Mouse (Mus musculus) neural tube, embryonic 15.5 days (tissue): ENCODE results near the gene Vnn1. TPM values are rescaled to one million over a fixed set of nuclear protein-coding genes. Genes with fewer than 3 reads are reported as not detected.

ENCODE experiments used
- ATAC-seq: fragments of 200-750 bp; cut with Nextera tagmentation; 2 replicates; pipeline ENCODE4 v1.8.0; 2017; ENCODE audit warnings: mild to moderate bottlenecking, moderate TSS enrichment, moderate library complexity; ENCODE audit not compliant: low FRiP score
- H3K27ac ChIP-seq: fragments of 300-500 bp; sonication (generic); replicated peaks from 2 replicates; pipeline ENCODE4 v1.5.1; 2015; ENCODE audit warnings: mild to moderate bottlenecking, inconsistent platforms
- H3K27me3 ChIP-seq: fragments of 300-500 bp; sonication (generic); replicated peaks from 2 replicates; pipeline ENCODE4 v1.6.1; 2015; ENCODE audit warnings: inconsistent platforms
- H3K36me3 ChIP-seq: fragments of 300-500 bp; sonication (generic); 2 replicates; pipeline ENCODE4 v1.6.1; 2015; ENCODE audit warnings: inconsistent platforms
- H3K4me1 ChIP-seq: fragments of 300-500 bp; sonication (generic); 2 replicates; pipeline ENCODE4 v1.6.1; 2015; ENCODE audit warnings: inconsistent platforms
- H3K4me2 ChIP-seq: fragments of 300-500 bp; sonication (generic); 2 replicates; pipeline ENCODE4 v1.6.1; 2015; ENCODE audit warnings: inconsistent platforms, mild to moderate bottlenecking, moderate library complexity
- H3K4me3 ChIP-seq: fragments of 300-500 bp; sonication (generic); replicated peaks from 2 replicates; pipeline ENCODE4 v1.5.1; 2015; ENCODE audit warnings: mild to moderate bottlenecking, inconsistent platforms
- H3K9ac ChIP-seq: fragments of 300-500 bp; sonication (generic); replicated peaks from 2 replicates; pipeline ENCODE4 v1.6.1; 2015; ENCODE audit warnings: mild to moderate bottlenecking, inconsistent platforms
- H3K9me3 ChIP-seq: fragments of 300-500 bp; sonication (generic); replicated peaks from 2 replicates; pipeline ENCODE4 v1.6.1; 2016; ENCODE audit warnings: inconsistent platforms
- WGBS: fragments of 180-500 bp; shearing (Covaris S2); methylation state at CpG from one replicate; pipeline ENCODE4 v1.1.7; 2015; ENCODE audit warnings: mixed read lengths; 5-methylcytosine and 5-hydroxymethylcytosine counted together
- polyA plus RNA-seq: library from polyadenylated mRNA; unstranded; fragments of >200 nt; fragmentation: Nextera tagmentation; extraction: Ambion mirVana; gene quantifications from 2 replicates; pipeline ENCODE4 v1.2.1, GENCODE M21; 2015

Gene Vnn1
- 0.32 and 0.61 TPM in 2 replicates for polyA plus RNA-seq

DNA sequence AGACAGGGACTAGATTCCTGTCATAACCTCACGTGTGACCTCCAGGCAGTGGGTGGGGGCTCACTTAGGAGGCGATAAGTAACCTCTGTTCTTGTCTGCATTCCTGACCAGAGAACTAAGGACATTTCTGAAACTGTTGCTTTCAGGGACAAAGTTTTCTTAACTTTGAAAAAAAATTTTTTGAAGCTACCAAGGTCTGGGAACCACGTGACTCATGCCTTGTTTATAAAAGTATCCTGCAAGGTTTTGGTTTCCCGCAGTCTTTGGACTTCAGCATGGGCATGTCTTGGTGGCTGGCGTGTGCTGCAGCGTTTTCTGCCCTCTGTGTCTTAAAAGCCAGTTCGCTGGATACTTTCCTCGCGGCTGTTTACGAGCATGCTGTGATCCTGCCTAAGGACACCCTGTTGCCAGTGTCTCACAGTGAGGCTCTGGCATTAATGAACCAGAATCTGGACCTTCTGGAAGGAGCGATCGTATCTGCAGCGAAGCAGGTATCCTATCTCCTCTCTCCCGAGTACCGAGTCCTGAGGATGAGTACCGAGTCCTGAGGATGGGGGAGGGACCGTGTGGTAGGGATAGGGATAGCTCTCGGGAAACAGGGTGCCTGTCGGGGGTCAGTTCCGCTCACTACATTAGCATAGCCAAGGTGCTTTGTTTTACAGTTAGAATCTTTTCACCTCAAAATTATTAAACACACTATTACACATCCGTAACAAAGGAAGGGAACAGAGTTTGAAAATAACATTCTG, at the start of gene Vnn1:
Gene Vnn1 (plus strand): TSS at position 88 of the 749 bp plus-strand sequence.
- H3K27ac ChIP-seq, result no peak within 1 kb of the TSS
- no peaks in the 10 kb centered on the region for H3K9me3 ChIP-seq
- no peaks in the 10 kb centered on the region for H3K36me3 ChIP-seq
- WGBS, result 35% methylated on average over 21 of the region's 21 CpGs
- peak within 1 kb of the TSS; percentile 51 for H3K4me2 ChIP-seq
- H3K9ac ChIP-seq, result no peak within 1 kb of the TSS
- no peaks in the 10 kb centered on the region for H3K4me1 ChIP-seq
- no peaks in the 10 kb centered on the region for H3K27me3 ChIP-seq
- no peak for ATAC-seq
- peak within 1 kb of the TSS; percentile 22 for H3K4me3 ChIP-seq

DNA sequence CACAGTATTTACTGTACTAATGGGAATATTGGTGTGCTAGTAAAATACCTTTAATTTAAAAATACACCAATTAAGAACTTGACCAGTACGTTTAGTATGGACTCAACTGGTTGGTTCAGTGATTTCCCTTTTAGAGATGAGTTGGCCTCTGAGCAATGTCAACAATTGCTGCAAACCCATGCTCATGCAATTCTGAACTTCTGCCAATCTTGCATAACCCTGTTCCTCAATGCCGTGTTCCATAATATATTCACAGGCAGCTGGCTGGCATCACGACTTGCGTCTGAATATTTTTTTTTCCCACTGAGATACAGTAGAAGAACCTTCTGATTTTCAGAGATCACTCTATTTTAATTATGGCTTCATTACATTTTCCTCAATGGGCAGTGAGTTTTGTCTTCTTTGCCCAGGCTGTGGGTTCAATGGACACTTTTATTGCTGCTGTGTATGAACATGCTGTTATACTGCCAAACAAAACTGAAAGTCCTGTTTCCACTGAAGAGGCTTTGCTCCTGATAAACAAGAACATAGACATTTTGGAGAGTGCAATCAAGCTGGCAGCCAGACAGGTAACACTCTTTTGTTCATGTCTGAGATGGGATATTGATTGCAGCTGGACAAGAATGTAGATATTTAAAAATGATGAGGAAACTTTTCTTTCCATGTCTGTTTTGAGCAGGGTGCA, 43.1 kb upstream of the Vnn1 start, which contains the start of gene Vnn3:
Gene Vnn3 (plus strand): TSS at position 235 of the 685 bp plus-strand sequence.
- Histone ChIP-seq H3K9me3 (no peaks in the 10 kb centered on the region), H3K27ac (no peak within 1 kb of the TSS), H3K9ac (no peak within 1 kb of the TSS), H3K27me3 (no peaks in the 10 kb centered on the region), H3K4me2 (no peak within 1 kb of the TSS), H3K36me3 (no peaks in the 10 kb centered on the region), H3K4me3 (no peak within 1 kb of the TSS), H3K4me1 (no peaks in the 10 kb centered on the region)
- WGBS, result 88% methylated on average over 4 of the region's 4 CpGs
- ATAC-seq, result no peak

DNA sequence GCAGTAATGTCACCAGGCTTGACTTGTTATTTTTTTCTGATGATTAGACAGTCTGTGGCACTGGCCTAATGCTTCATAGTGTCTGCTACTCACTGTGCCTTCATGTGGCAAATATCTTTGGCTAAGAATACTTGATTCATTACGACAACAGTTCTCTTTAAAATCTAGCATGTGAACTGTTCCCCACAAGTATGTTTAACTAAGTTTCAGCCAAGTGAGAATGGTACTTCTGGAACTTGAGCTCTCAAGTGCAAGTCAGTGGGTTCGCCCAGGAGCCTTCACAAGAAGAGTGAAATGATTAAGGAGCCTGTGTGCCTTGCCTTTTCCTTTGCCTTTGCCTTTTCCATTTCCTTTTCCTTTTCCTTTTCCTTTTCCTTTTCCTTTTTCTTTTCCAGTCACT, 42.4 kb upstream of the Vnn1 start:
- 88% methylated on average over 2 of the region's 2 CpGs for WGBS
- Histone ChIP-seq H3K36me3 (no peaks in the 10 kb centered on the region), H3K27ac (no peak overlapping the region), H3K9me3 (no peaks in the 10 kb centered on the region), H3K4me2 (no peak overlapping the region), H3K4me3 (no peak overlapping the region), H3K27me3 (no peaks in the 10 kb centered on the region), H3K9ac (no peak overlapping the region), H3K4me1 (no peaks in the 10 kb centered on the region)
- no peak for ATAC-seq

DNA sequence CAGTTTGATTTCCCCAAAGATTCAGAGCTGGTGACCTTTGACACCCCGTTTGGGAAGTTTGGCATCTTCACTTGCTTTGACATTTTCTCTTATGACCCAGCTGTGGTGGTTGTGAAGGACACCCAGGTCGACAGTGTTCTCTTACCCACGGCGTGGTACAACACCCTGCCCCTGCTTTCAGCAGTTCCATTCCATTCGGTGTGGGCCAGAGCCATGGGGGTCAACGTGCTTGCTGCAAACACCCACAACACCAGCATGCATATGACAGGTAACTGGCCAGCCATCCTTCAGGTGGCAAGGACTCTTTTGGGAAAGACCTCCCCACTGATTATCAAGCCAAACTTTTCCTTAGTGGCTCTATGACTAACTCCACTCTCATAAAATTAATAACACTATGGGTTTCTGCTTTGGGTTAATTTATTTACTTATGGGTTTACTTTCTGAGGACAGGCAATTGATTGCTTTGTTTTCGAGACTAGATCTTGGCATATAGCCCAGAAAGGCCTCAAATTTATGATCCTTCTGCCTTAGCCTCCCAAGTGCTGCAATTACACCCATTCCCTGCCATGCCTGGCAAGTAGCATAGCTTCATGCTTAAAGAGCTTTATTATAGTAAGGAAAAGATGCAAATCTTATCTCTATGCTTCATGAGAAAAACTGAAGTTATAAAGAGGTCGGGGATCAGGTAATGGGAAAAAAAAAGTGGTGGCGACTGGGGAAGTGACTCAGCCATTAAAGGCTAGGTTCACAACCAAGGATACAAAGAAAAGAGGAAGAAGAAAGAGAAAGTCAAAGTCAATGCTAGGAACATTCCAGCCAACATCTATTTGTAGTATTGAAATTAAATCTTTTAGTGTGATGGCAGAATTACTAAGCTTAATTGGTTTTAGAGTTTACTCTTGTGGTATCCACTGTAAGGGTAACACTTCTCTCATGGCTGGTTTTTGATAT, 29.9 kb upstream of the Vnn1 start:
- Histone ChIP-seq H3K9me3 (no peaks in the 10 kb centered on the region), H3K4me2 (no peak overlapping the region), H3K9ac (no peak overlapping the region), H3K27ac (no peak overlapping the region), H3K36me3 (no peaks in the 10 kb centered on the region), H3K4me3 (no peak overlapping the region), H3K27me3 (no peaks in the 10 kb centered on the region), H3K4me1 (no peaks in the 10 kb centered on the region)
- no peak; the same call in 1 of the 2 replicates for ATAC-seq
- 62% methylated on average over 9 of the region's 9 CpGs for WGBS

DNA sequence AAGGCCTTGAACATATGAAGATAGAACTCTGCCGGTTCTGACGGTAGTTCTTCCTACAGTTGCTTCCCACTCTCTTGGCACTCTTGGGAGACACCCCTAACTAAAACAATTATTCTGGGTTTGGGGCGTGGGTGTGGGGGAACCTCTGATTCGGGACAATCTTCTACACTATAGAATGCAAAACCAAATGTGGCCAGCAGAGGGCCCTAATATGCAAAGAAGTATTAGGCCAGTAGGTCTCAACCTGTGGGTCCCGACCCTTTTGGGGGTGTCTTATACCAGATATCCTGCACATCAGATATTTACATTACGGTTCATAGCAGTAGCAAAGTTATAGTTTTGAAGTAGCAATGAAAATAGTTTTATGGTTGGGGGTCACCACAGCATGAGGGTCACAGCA, 13.8 kb upstream of the Vnn1 start:
- Histone ChIP-seq H3K4me1 (no peaks in the 10 kb centered on the region), H3K4me3 (no peak overlapping the region), H3K4me2 (no peak overlapping the region), H3K36me3 (no peaks in the 10 kb centered on the region), H3K9ac (no peak overlapping the region), H3K27ac (no peak overlapping the region), H3K9me3 (no peaks in the 10 kb centered on the region), H3K27me3 (no peaks in the 10 kb centered on the region)
- ATAC-seq, result no peak
- 91% methylated on average over 6 of the region's 6 CpGs for WGBS

DNA sequence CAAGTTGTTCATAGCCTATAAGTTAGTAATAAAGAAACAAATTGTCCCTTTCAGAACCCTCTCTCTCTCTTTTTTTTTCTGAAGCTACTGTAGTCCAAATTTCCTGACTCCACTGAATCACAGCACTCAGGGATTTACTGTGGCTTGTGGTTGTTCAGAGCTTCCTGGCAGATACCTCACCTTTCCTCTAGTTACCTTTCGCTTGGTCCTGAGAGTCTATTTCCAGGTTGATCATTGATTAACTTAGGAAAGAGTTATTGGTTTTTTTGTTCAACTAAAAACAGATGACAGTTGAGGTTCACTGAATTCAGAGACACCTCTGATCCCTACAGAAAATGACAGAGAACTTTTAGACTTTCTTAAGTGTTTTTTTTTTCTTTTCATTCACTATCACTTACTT, 9.6 kb upstream of the Vnn1 start:
- H3K9me3 ChIP-seq, result no peaks in the 10 kb centered on the region
- H3K27ac ChIP-seq, result no peak overlapping the region
- no peak for ATAC-seq
- H3K4me2 ChIP-seq, result no peak overlapping the region
- no peaks in the 10 kb centered on the region for H3K4me1 ChIP-seq
- H3K36me3 ChIP-seq, result no peaks in the 10 kb centered on the region
- no peaks in the 10 kb centered on the region for H3K27me3 ChIP-seq
- H3K4me3 ChIP-seq, result no peak overlapping the region
- H3K9ac ChIP-seq, result no peak overlapping the region
- 85% methylated on average over 1 of the region's 1 CpGs for WGBS

DNA sequence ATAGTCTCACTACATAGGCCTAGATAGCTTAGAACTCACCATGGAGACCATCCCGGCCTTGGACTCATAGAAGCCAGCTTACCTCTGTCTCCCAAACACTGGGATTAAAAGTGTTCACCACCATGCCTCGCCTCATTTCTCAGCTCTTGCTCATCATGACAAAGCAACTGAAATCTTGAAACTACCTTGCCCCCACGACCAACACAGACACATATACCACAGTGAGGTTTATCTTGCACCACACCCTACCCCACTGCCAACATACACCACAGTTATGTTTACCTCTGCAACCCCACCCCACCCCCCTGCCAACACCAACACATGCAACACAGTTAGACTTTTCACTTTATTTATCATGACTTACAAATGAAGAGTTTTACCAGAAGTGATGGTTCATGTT, 8.4 kb upstream of the Vnn1 start:
- Histone ChIP-seq H3K4me1 (no peaks in the 10 kb centered on the region), H3K27me3 (no peaks in the 10 kb centered on the region), H3K9me3 (no peaks in the 10 kb centered on the region), H3K36me3 (no peaks in the 10 kb centered on the region), H3K4me2 (no peak overlapping the region), H3K27ac (no peak overlapping the region), H3K9ac (no peak overlapping the region), H3K4me3 (no peak overlapping the region)
- ATAC-seq, result no peak
- WGBS, result 86% methylated on average over 3 of the region's 3 CpGs

DNA sequence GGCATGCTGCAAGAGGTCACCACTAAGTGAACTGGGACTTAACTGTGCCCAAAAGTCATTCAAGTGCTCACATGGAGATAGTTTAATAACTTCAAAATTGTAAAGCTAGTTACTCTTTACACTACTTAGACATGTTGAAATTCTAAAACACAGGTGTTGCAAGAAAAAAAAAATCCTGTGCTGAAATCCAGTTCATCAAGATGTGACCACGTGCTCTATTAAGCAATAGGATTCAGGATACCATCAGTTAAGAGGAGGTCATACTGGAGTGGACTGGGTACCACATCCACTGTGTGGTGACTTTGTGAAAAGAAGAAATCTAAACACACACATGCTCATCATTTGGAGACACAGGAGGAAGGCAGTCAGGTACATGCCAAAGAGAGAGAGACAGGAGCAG, 1.5 kb upstream of the Vnn1 start:
- H3K36me3 ChIP-seq, result no peaks in the 10 kb centered on the region
- H3K27ac ChIP-seq, result no peak overlapping the region
- WGBS, result 93% methylated on average over 1 of the region's 1 CpGs

DNA sequence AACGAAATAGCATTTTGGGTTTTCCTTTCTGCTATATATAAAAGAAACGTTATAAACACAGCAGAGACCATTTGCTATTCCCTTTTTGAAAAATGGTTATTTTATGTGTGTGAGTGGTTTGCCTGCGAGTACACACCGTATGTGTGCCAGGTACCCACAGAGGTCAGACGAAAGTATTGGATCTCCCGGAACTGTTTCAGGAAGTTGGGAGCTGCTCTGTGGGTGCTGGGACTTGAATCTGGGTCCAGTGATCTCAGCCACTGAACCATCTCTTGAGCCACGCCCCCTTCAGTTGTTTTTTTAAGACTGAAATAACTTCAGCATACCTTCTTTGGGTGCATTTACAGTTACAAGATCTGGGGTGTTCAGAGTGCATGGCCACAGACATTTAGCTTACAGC, 888 bp downstream of the Vnn1 start:
- Histone ChIP-seq H3K4me3 (no peak overlapping the region), H3K4me2 (no peak overlapping the region), H3K27me3 (no peaks in the 10 kb centered on the region), H3K4me1 (no peaks in the 10 kb centered on the region), H3K27ac (no peak overlapping the region), H3K36me3 (no peaks in the 10 kb centered on the region), H3K9me3 (no peaks in the 10 kb centered on the region), H3K9ac (no peak overlapping the region)
- ATAC-seq, result no peak
- WGBS, result 82% methylated on average over 7 of the region's 7 CpGs

More for the DNA sequence above, 1.5 kb upstream of the Vnn1 start:
- H3K4me1 ChIP-seq, result no peaks in the 10 kb centered on the region
- H3K4me2 ChIP-seq, result no peak overlapping the region
- no peak overlapping the region for H3K4me3 ChIP-seq
- no peaks in the 10 kb centered on the region for H3K27me3 ChIP-seq
- no peak overlapping the region for H3K9ac ChIP-seq
- H3K9me3 ChIP-seq, result no peaks in the 10 kb centered on the region
- no peak for ATAC-seq

DNA sequence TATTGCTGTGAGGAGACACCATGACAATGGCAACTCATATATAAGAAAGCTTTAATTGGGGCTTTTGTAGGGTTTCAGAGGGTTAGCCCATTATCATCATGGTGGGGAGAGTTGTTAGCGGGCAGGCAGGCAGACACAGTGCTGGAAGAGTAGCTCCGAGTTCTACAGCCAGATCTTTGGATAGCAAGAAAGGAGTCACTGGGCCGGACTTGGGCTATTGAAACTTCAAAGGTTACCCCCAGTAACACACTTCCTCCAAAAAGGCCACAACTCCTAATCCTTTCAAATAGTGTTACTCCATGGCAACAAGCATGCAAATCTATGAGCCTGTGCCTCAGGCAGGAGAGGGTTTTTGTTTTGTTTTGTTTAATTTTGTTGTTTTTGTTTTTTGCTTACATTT, 6.6 kb downstream of the Vnn1 start:
- H3K27ac ChIP-seq, result no peak overlapping the region
- no peak for ATAC-seq
- H3K27me3 ChIP-seq, result no peaks in the 10 kb centered on the region
- 41% methylated on average over 3 of the region's 3 CpGs for WGBS
- H3K4me1 ChIP-seq, result no peaks in the 10 kb centered on the region
- no peak overlapping the region for H3K4me2 ChIP-seq
- no peaks in the 10 kb centered on the region for H3K9me3 ChIP-seq
- no peaks in the 10 kb centered on the region for H3K36me3 ChIP-seq
- H3K9ac ChIP-seq, result no peak overlapping the region
- H3K4me3 ChIP-seq, result no peak overlapping the region

DNA sequence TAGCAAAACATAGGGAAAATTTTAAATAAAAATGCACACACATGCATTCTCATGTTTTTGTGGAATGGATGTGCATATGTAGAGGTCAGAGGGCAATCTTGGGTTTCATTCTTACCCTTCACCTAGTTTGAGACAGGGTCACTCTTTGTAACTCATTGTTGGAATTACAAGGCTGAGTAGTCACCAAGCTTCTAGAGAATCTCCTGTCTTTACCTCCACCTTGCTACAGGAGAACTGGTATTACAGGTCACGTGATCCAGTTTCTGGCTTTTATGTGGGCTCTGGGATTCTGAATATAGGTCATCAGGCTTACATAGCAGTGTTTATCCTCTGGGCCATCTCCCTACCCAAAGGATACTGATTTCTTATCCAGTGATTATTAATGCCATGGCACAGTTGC, 11.2 kb downstream of the Vnn1 start:
- no peak overlapping the region for H3K9ac ChIP-seq
- H3K9me3 ChIP-seq, result no peaks in the 10 kb centered on the region
- H3K4me3 ChIP-seq, result no peak overlapping the region
- no peaks in the 10 kb centered on the region for H3K27me3 ChIP-seq
- WGBS, result 91% methylated on average over 1 of the region's 1 CpGs
- no peak overlapping the region for H3K4me2 ChIP-seq
- ATAC-seq, result no peak
- H3K4me1 ChIP-seq, result no peaks in the 10 kb centered on the region
- no peaks in the 10 kb centered on the region for H3K36me3 ChIP-seq
- H3K27ac ChIP-seq, result no peak overlapping the region
